Mouse (Mus musculus) myocyte (in vitro differentiated cells): ENCODE data around the gene Gen1. TPM values are rescaled to one million over a fixed set of nuclear protein-coding genes. Genes with fewer than 3 reads are reported as not detected.

Source experiments
- H3K27me3 ChIP-seq: one replicate; pipeline ENCODE4 v1.6.1; 2011; ENCODE audit not compliant: control insufficient read depth, insufficient read depth, insufficient read length
- H3K36me3 ChIP-seq: one replicate; pipeline ENCODE4 v1.6.1; 2011; ENCODE audit not compliant: control insufficient read depth, insufficient read depth
- H3K4me2 ChIP-seq: one replicate; pipeline ENCODE4 v1.6.1; 2011; ENCODE audit warnings: low read depth, control low read depth
- H3K4me3 ChIP-seq: one replicate; pipeline ENCODE4 v1.5.1; 2011; ENCODE audit warnings: mild to moderate bottlenecking, control low read depth, moderate library complexity
- H3K79me2 ChIP-seq: one replicate; pipeline ENCODE4 v1.6.1; 2011; ENCODE audit not compliant: control insufficient read depth, insufficient read depth
- H3ac ChIP-seq: one replicate; pipeline ENCODE4 v1.6.1; 2011; ENCODE audit not compliant: control insufficient read depth, insufficient read length
- CEBPB ChIP-seq: IDR thresholded peaks from 2 replicates; pipeline ENCODE4 v1.6.1; 2011; ENCODE audit warnings: mild to moderate bottlenecking, moderate library complexity; ENCODE audit not compliant: poor library complexity, insufficient read depth, severe bottlenecking
- E2F4 ChIP-seq: IDR thresholded peaks from one replicate; pipeline ENCODE4 v1.6.1; 2011; ENCODE audit warnings: mild to moderate bottlenecking, control low read depth, moderate library complexity; ENCODE audit not compliant: insufficient read depth
- MAX ChIP-seq: IDR thresholded peaks from one replicate; pipeline ENCODE4 v1.6.1; 2011; ENCODE audit warnings: low read depth, mild to moderate bottlenecking, control low read depth
- MYOD1 ChIP-seq, 3 experiments: IDR thresholded peaks; one replicate each; pipeline ENCODE4 v1.6.1; 2011; ENCODE audit warnings: control low read depth in 2 of 3, low read depth in 2 of 3, mild to moderate bottlenecking in 2 of 3, moderate library complexity in 1 of 3; ENCODE audit not compliant: insufficient read length in 2 of 3, control insufficient read depth in 1 of 3
- MYOG ChIP-seq, 3 experiments: IDR thresholded peaks; one replicate each; pipeline ENCODE4 v1.6.1; 2011; ENCODE audit warnings: control low read depth in 2 of 3, low read depth in 2 of 3, mild to moderate bottlenecking in 2 of 3; ENCODE audit not compliant: insufficient read length in 2 of 3, control insufficient read depth in 1 of 3, insufficient read depth in 1 of 3
- POLR2A ChIP-seq: IDR thresholded peaks from one replicate; pipeline ENCODE4 v1.6.1; 2011; ENCODE audit warnings: low read depth, mild to moderate bottlenecking, control low read depth, moderate library complexity; ENCODE audit not compliant: insufficient read length
- POLR2AphosphoS2 ChIP-seq: IDR thresholded peaks from one replicate; pipeline ENCODE4 v1.6.1; 2011; ENCODE audit warnings: low read depth, control low read depth; ENCODE audit not compliant: insufficient read length
- REST ChIP-seq: IDR thresholded peaks from one replicate; pipeline ENCODE4 v1.6.1; 2011; ENCODE audit warnings: mild to moderate bottlenecking, control low read depth, moderate library complexity; ENCODE audit not compliant: insufficient read depth, insufficient read length
- SRF ChIP-seq: IDR thresholded peaks from one replicate; pipeline ENCODE4 v1.6.1; 2011; ENCODE audit warnings: low read depth; ENCODE audit not compliant: control insufficient read depth, insufficient read length
- TCF12 ChIP-seq: IDR thresholded peaks from one replicate; pipeline ENCODE4 v1.6.1; 2011; ENCODE audit warnings: mild to moderate bottlenecking, control low read depth; ENCODE audit not compliant: poor library complexity, insufficient read depth, severe bottlenecking
- TCF3 ChIP-seq: IDR thresholded peaks from one replicate; pipeline ENCODE4 v1.6.1; 2011; ENCODE audit warnings: low read depth, control low read depth; ENCODE audit not compliant: insufficient read length
- USF1 ChIP-seq: IDR thresholded peaks from one replicate; pipeline ENCODE4 v1.6.1; 2011; ENCODE audit warnings: low read depth, mild to moderate bottlenecking, control low read depth, moderate library complexity
- polyA plus RNA-seq: library from polyadenylated mRNA; unstranded; fragments of >200 nt; fragmentation: generic; extraction: Trizol; gene quantifications from one replicate; pipeline ENCODE4 v1.2.1, GENCODE M21; 2012; ENCODE audit warnings: missing spikeins

Gene Gen1
- polyA plus RNA-seq, 1 experiment: 1.8 TPM

DNA sequence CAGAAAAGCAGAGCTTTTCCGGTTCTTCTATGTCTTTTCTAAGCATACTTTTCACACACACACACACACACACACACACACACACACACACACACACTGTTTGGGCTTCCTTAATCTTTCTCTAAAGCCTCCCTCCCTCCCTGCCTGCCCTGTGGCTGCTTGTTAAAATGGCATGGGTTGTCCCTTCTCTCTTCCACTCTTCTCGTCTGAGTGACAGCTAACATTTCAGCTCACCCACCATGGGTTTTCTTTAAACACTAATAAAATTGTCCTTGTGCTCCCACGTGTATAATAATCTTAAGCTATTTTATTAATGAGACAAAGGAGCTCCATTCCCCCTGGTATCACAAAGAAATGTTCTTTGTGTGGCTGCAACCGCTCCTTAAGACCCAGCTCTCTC, 67.6 kb downstream of the Gen1 start:
- H3K79me2 ChIP-seq: no peaks in the 10 kb centered on the region
- H3K36me3 ChIP-seq: no peaks in the 10 kb centered on the region
- H3K4me2 ChIP-seq: no peak overlapping the region
- no peak overlapping the region for H3K4me3 ChIP-seq
- TF ChIP-seq SRF: no peak
- TF ChIP-seq TCF12: no peak
- no peak for TF ChIP-seq REST
- no peak for TF ChIP-seq MAX
- no peak for TF ChIP-seq MYOD1 (IDR thresholded peaks at IDR 0.05; ENCODE audit: control insufficient read depth in 1 of 3, insufficient read length in 2 of 3, low read depth in 2 of 3)
- no peak for TF ChIP-seq TCF3
- TF ChIP-seq POLR2AphosphoS2: no peak
- no peak for TF ChIP-seq MYOG (IDR thresholded peaks at IDR 0.05; ENCODE audit: control insufficient read depth in 1 of 3, insufficient read depth in 1 of 3, insufficient read length in 2 of 3, low read depth in 2 of 3)
- no peak for TF ChIP-seq POLR2A
- no peak for TF ChIP-seq E2F4
- TF ChIP-seq CEBPB: no peak
- no peak for TF ChIP-seq USF1
- no peak overlapping the region for H3ac ChIP-seq
- H3K27me3 ChIP-seq: no peaks in the 10 kb centered on the region

DNA sequence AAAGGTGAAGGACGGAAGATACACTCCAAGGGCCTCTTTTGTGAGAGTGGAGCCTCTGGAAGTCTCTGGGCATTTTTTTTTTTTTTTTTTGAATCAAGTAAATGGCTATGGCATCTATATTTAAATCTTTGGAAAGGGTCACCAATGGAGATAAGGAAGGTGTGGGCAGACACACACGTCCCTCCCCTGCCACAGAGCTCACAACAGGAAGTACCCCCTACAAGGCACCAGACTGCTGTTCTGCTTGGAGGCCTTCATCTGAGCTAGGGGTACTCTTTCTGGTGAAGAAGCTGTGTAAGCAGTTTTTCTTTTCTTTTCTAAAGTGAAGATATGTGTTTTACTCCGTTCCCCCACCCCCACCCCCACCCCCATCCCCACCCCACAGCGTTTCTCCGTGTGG, 68.8 kb downstream of the Gen1 start:
- Histone ChIP-seq H3K79me2 (no peaks in the 10 kb centered on the region), H3ac (no peak overlapping the region), H3K4me3 (no peak overlapping the region), H3K27me3 (no peaks in the 10 kb centered on the region), H3K4me2 (no peak overlapping the region), H3K36me3 (no peaks in the 10 kb centered on the region)
- TF ChIP-seq POLR2AphosphoS2 (no peak), REST (no peak), POLR2A (no peak)

DNA sequence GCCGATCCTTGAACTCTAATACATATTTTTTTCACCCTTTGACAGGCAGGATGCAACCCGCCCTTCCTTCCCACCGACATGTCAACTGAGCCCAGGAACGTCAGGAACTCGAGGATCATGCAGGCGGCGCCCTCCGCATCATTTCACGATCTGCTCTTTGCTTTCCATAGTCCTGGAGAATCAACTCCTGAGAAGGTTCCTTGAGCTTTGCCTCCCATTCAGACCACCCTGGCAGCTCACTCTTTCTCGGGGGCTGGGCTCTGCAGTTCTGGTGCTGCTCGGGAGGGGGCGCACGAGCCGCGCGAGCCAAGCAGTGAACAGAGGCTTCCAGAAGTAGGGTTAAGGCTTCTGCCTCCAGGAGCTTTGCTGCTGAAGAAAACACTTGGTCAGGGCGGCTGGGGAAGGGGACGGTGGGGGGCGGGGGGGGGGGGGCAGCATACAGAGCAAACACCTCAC, 69.4 kb downstream of the Gen1 start:
- no peaks in the 10 kb centered on the region for H3K27me3 ChIP-seq
- H3K4me3 ChIP-seq: no peak overlapping the region
- TF ChIP-seq E2F4: no peak
- no peak for TF ChIP-seq MYOG (IDR thresholded peaks at IDR 0.05; ENCODE audit: control insufficient read depth in 1 of 3, insufficient read depth in 1 of 3, insufficient read length in 2 of 3, low read depth in 2 of 3)
- no peak for TF ChIP-seq TCF3
- TF ChIP-seq SRF: no peak
- H3K79me2 ChIP-seq: no peaks in the 10 kb centered on the region
- no peaks in the 10 kb centered on the region for H3K36me3 ChIP-seq
- no peak overlapping the region for H3ac ChIP-seq
- H3K4me2 ChIP-seq: peak overlapping the region; percentile 38

DNA sequence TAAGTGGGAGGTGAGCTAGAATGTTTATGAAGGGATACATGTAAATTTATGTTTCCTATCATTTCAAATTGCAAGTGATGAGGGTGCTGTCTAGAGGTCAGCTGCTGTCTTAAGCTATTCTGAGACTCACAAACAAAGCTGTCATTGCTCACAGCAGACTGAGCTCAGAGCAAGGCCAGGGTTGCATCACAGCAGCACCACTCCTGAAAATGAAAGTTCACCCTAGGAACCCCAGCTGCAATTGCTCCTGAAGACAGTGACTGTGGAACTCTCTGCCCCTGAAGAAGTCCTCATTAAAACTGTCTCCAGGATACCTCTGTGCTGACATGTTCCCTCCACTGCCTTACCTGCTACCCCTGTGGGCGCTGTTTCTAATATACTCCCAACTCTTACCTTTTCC, 70.6 kb downstream of the Gen1 start:
- peak overlapping the region; percentile 6 for H3K4me2 ChIP-seq
- H3K4me3 ChIP-seq: no peak overlapping the region
- H3K36me3 ChIP-seq: no peaks in the 10 kb centered on the region
- no peaks in the 10 kb centered on the region for H3K79me2 ChIP-seq
- no peaks in the 10 kb centered on the region for H3K27me3 ChIP-seq
- H3ac ChIP-seq: no peak overlapping the region
- TF ChIP-seq POLR2AphosphoS2 (no peak), TCF12 (no peak), POLR2A (no peak), MAX (no peak), USF1 (no peak), SRF (no peak), REST (no peak), CEBPB (no peak), TCF3 (no peak), MYOD1 (IDR thresholded peaks at IDR 0.05; ENCODE audit: control insufficient read depth in 1 of 3, insufficient read length in 2 of 3, low read depth in 2 of 3) (no peak), E2F4 (no peak), MYOG (IDR thresholded peaks at IDR 0.05; ENCODE audit: control insufficient read depth in 1 of 3, insufficient read depth in 1 of 3, insufficient read length in 2 of 3, low read depth in 2 of 3) (no peak)

Other genes with a start within 250 kb of the Gen1 start
- not detected for gene Kcns3, start 114.7 kb downstream of the Gen1 start, polyA plus RNA-seq
- not detected for gene Msgn1, start 56.8 kb downstream of the Gen1 start, polyA plus RNA-seq
- 11.2 TPM for gene Smc6, start 85 bp upstream of the Gen1 start, polyA plus RNA-seq
- gene Vsnl1, start 170.8 kb upstream of the Gen1 start, polyA plus RNA-seq: not detected
- gene Rad51ap2, start 190.3 kb upstream of the Gen1 start, polyA plus RNA-seq: not detected